ENCODE assay signal across 8 mouse cellular contexts in genomic region chr1:74950576-74951490, GRCm38 (mm10). TPM values are rescaled to one million over a fixed set of nuclear protein-coding genes. Genes with fewer than 3 reads are reported as not detected.
A peak's percentile ranks its signal among the peaks of the same experiment; 100 is the strongest.
DNase-seq lines count a peak whose midpoint lies in the region; ATAC-seq lines count a peak whose summit lies in the region.

No protein-coding gene starts in this region.

- H3K36me3 ChIP-seq in hindbrain, embryonic 16.5 days (ENCODE audit: control insufficient read depth, insufficient read depth, low read length) = no peaks in the 10 kb centered on the region
- H3K36me3 ChIP-seq in liver, embryonic 13.5 days = no peaks in the 10 kb centered on the region

- ATAC-seq in hindbrain, embryonic 16.5 days = no peak
- ATAC-seq in liver, embryonic 13.5 days (ENCODE audit: low read depth) = peak; percentile 25; the same call in 1 of the 2 replicates

- peak overlapping the region; percentile 42 for H3K4me3 ChIP-seq in hindbrain, embryonic 16.5 days (ENCODE audit: low read length)
- H3K4me3 ChIP-seq in liver, embryonic 13.5 days (replicated peaks) = peak overlapping the region; percentile 51

- peaks cover 32% of the 10 kb centered on the region for H3K4me1 ChIP-seq in hindbrain, embryonic 16.5 days (ENCODE audit: control insufficient read depth, insufficient read depth, low read depth, low read length)
- peaks cover 14% of the 10 kb centered on the region; the same call in 1 of the 2 replicates for H3K4me1 ChIP-seq in liver, embryonic 13.5 days (replicated peaks)

- H3K9me3 ChIP-seq in hindbrain, embryonic 16.5 days (ENCODE audit: control insufficient read depth, low read length) = no peaks in the 10 kb centered on the region
- H3K9me3 ChIP-seq in liver, embryonic 13.5 days (replicated peaks) = no peaks in the 10 kb centered on the region

- peak overlapping the region; percentile 48 for H3K9ac ChIP-seq in hindbrain, embryonic 16.5 days (ENCODE audit: low read depth, low read length)
- peak overlapping the region; percentile 65 for H3K9ac ChIP-seq in liver, embryonic 13.5 days

- peak overlapping the region; percentile 67 for H3K4me2 ChIP-seq in hindbrain, embryonic 16.5 days (ENCODE audit: low read length)
- H3K4me2 ChIP-seq in liver, embryonic 13.5 days = peak overlapping the region; percentile 50

- WGBS in hindbrain, embryonic 16.5 days = 3% methylated on average over 54 of the region's 84 CpGs
- WGBS in liver, embryonic 13.5 days (ENCODE audit: insufficient replicate concordance) = 2% methylated on average over 77 of the region's 84 CpGs

- no peak overlapping the region for H3K27ac ChIP-seq in hindbrain, embryonic 16.5 days (ENCODE audit: low read depth, low read length)
- peak overlapping the region; percentile 53; the same call in 1 of the 2 replicates for H3K27ac ChIP-seq in liver, embryonic 13.5 days

- H3K27me3 ChIP-seq in hindbrain, embryonic 16.5 days (replicated peaks; ENCODE audit: control insufficient read depth, insufficient read depth, low read length) = peaks cover 82% of the 10 kb centered on the region
- peaks cover 86% of the 10 kb centered on the region for H3K27me3 ChIP-seq in liver, embryonic 13.5 days

- peak; percentile 34 to 42 for DNase-seq in cerebellum, postnatal 10 days
- DNase-seq in cerebellum, adult 11 months = no peak
- DNase-seq in Muller cell, postnatal 12 days (ENCODE audit: inconsistent ontology term) = peak; percentile 12
- no peak for DNase-seq in liver, embryonic 13.5 days
- DNase-seq in yolk sac, embryonic 10.5 days (ENCODE audit: low spot score) = peak; percentile 37
- DNase-seq in spleen, postnatal 4 days (ENCODE audit: low spot score in 2 of 2) = no peak
- DNase-seq in cerebellum, adult 11-12 months = no peak

RNA-seq across cellular contexts. Expression of gene Ihh, which starts 0.6 kb away (rescaled TPM):
- polyA plus RNA-seq in hindbrain, embryonic 16.5 days (2015; fragmentation: Nextera tagmentation; extraction: Ambion mirVana) = 0.25 and 0.30 TPM in 2 replicates
- 1.3 and 1.6 TPM in 2 replicates for polyA plus RNA-seq in liver, embryonic 13.5 days (2015; fragmentation: Nextera tagmentation; extraction: Ambion mirVana)

RNA-seq across cellular contexts. Expression of gene Cfap65, which starts 15.4 kb away (rescaled TPM):
- polyA plus RNA-seq in hindbrain, embryonic 16.5 days (2015; fragmentation: Nextera tagmentation; extraction: Ambion mirVana) = 1.1 and 1.6 TPM in 2 replicates
- not detected in 2 replicates for polyA plus RNA-seq in liver, embryonic 13.5 days (2015; fragmentation: Nextera tagmentation; extraction: Ambion mirVana)

RNA-seq across cellular contexts. Expression of gene Cryba2, which starts 57.9 kb away (rescaled TPM):
- polyA plus RNA-seq in hindbrain, embryonic 16.5 days (2015; fragmentation: Nextera tagmentation; extraction: Ambion mirVana) = 1.4 and 2.1 TPM in 2 replicates
- not detected in 2 replicates for polyA plus RNA-seq in liver, embryonic 13.5 days (2015; fragmentation: Nextera tagmentation; extraction: Ambion mirVana)

Comparison
In these comparisons a context has a peak if more than half of its experiments do, and no peak if none do; other contexts are left out.
1. DNase-seq: peak in cerebellum, postnatal 10 days (2 of 2), Muller cell, postnatal 12 days (single experiment) and yolk sac, embryonic 10.5 days (single experiment); none in cerebellum, adult 11 months (single experiment), liver, embryonic 13.5 days (single experiment), spleen, postnatal 4 days (0 of 2) and cerebellum, adult 11-12 months (single experiment).